Mouse (Mus musculus): ENCODE results near the gene Stoml2.
"Not testable (repeated sequence)": the region's sequence is repeated elsewhere in the genome, so short reads cannot be mapped to it uniquely, and the experiment has no call there.

Gene Stoml2

GRCm38 (mm10) chr4:43004951-43005350 lies 26.6 kb downstream of the Stoml2 start:
- DNase-seq (ENCODE audit: low spot score in 2 of 2): no peak

- DNase-seq (ENCODE audit: low spot score in 2 of 2): no peak
Observed at GRCm38 (mm10) chr4:43002756-43003439, 28.6 kb downstream of the Stoml2 start.

GRCm38 (mm10) chr4:43001272-43001671 lies 30.2 kb downstream of the Stoml2 start:
- no peak for DNase-seq (ENCODE audit: low spot score in 2 of 2)

- DNase-seq (ENCODE audit: low spot score in 2 of 2): peak; percentile 99 to 100
Observed at GRCm38 (mm10) chr4:43000141-43000986, 31.1 kb downstream of the Stoml2 start, which contains the start of gene Vcp. Vcp (minus strand) TSS chr4:43000507.

GRCm38 (mm10) chr4:42999451-43000140 lies 31.9 kb downstream of the Stoml2 start:
- DNase-seq (ENCODE audit: low spot score in 2 of 2): peak; percentile 72 to 75

GRCm38 (mm10) chr4:42998022-42998421 lies 33.5 kb downstream of the Stoml2 start:
- no peak for DNase-seq (ENCODE audit: low spot score in 2 of 2)

- no peak for DNase-seq (ENCODE audit: low spot score in 2 of 2)
Observed at GRCm38 (mm10) chr4:42988296-42988695, 43.2 kb downstream of the Stoml2 start.

GRCm38 (mm10) chr4:42980467-42980866 lies 51.0 kb downstream of the Stoml2 start:
- DNase-seq (ENCODE audit: low spot score in 2 of 2): not testable (repeated sequence)

- DNase-seq (ENCODE audit: low spot score in 2 of 2): no peak
Observed at GRCm38 (mm10) chr4:42978062-42978461, 53.4 kb downstream of the Stoml2 start.
